Mouse (Mus musculus) brain, embryonic 18.5 days (tissue): ENCODE measurements around the gene Nol12.

Source experiments
- DNase-seq: peaks from one replicate; pipeline ENCODE4 v3.0.0-alpha.2; 2012; ENCODE audit warnings: low read depth, low spot score

Gene Nol12

DNA sequence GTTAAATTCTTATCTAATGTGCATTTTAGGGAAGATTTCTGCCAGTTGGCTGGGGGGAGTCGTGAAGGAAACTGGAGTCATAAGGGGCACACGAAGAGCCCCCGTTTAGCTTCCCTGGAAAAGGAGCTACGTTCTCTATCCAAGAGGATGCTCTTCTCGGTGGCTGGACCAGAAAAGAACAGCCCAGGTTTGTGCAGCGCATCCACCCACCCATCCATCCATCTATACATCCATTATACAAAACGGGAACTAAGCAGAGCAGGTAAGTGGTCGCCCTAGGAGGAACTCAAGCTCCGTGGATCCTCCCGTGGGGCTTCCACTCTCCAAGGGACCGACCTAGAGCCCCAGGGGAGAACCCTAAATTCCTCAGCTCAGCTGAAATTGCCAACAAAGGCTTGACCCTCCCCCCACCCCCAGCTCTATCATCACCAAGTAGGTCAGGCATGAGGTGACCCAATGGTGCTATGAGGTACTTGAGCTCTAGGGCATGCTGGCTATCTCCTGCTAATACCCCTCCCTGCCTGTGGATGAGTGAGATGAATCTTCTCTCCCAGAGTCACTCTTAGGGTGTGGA is 13.5 kb downstream of the Nol12 start:
- DNase-seq, result no peak

DNA sequence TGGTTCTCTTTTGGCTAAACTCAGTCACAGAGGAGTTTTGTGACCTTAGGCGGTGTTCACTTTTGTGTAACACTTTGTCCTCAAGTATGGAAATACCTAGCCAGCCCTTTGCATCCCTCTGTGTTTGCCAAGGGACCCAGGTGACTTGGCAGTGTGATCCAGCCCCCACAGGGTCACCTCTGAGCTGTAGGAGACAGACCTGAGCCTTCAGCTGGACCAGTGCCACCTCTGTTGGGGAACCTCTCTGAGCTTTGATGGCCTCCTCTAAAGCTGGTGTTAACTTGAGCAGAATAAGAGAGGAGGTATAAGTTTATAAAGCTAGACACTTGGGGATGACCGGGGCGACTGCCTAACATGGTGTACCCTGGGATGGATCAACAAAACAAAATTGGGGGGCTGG is 14.2 kb downstream of the Nol12 start:
- no peak for DNase-seq

DNA sequence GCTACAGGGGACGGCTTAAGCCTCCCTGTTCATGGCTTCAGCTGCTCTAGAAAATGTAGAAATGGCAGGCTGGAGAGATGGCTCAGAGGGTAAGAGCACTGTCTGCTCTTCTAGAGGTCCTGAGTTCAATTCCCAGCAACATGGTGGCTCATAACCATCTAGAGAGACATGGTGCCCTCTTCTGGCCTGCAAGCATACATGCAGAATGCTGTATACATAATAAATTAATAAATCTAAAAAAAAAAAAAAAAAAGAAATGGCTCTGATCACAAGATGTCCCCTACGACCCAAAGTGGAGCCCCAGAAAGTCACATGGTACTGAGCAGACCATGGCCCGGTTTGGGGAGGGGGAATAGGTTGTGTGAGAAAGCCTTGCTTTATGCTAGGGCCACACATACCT is 20.9 kb downstream of the Nol12 start:
- no peak for DNase-seq

DNA sequence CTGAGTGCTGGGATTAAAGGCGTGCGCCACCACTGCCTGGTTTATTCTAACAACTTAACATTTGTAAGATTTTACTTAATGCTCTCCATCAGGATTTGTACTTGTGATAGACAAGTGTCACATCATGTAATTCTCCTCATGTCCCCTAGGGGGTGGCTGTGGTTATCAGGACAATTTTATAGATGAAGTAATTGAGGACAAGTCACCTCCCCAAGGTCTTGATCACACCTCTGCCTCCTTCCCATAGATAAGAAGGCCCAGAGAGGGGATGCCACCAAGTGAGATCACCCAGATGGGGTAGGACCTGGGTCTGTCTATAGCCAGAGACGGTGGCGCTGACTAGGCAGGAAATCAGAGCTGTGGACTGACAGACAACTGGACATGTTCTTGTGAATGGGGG is 21.6 kb downstream of the Nol12 start:
- DNase-seq, result no peak

- DNase-seq, result no peak
Measured at GRCm38 (mm10) chr15:78957021-78957420, 22.3 kb downstream of the Nol12 start.

- no peak for DNase-seq
Measured at GRCm38 (mm10) chr15:78959537-78959936, 24.8 kb downstream of the Nol12 start.

DNA sequence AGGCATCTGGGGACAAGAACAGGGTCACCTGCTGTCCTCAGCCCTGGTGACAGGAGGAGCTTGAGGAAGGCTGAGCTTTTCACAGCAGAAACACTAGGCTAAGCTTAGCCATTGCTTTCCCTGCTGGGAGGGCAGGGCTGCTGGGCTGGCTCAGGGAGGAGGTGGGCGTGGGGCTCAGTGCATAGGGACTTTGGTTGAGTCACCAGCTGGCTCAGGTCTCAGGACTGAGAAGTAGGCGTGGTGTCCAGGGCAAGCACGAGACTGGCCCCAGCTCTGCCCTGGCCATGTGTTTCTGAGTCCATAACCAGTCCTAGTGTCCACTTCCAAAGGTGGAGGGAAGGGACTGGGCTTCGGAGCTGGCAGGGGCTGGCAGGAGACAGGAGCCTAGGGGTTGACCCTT is 25.4 kb downstream of the Nol12 start:
- DNase-seq, result no peak

DNA sequence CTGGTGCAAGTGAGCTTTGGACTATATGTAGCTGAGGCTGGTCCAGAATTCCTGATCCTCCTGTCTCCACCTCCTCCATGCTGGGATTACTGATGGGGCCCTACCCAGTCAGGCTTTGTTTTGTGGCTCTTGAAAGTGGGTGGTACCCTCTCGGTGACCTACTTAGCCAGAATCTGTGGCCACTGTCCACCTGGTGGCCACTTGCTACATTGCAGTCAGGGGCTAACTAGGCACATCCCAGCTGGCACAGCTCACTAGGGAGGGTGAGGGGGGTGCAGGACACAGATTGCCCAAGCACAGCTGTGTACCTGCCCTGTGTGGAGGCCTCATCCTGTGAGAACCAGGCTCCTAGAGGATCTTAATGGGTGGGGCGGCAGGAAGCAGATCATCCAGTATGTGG is 28.2 kb downstream of the Nol12 start:
- no peak for DNase-seq

DNA sequence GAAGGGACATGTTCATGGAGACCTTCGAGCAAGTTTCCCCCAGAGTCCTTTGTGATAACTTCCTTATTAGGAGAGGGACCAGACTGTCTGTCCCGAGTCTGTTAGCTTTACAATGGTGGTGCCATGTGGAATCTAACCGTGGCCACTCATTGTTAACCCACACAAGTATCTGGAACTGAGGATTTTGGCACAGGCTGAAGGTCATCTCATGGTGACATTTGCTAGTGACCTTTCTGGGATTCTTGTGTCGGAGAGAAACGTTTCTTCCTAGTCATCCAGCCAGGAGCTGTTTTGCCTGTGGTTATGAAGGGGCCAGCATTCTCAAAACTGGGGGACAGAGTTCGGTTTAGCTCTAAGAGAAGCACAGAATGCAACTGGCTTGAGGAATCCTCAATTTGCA is 36.9 kb downstream of the Nol12 start:
- DNase-seq, result no peak

GRCm38 (mm10) chr15:78973950-78974349 is 39.2 kb downstream of the Nol12 start:
- no peak for DNase-seq

DNA sequence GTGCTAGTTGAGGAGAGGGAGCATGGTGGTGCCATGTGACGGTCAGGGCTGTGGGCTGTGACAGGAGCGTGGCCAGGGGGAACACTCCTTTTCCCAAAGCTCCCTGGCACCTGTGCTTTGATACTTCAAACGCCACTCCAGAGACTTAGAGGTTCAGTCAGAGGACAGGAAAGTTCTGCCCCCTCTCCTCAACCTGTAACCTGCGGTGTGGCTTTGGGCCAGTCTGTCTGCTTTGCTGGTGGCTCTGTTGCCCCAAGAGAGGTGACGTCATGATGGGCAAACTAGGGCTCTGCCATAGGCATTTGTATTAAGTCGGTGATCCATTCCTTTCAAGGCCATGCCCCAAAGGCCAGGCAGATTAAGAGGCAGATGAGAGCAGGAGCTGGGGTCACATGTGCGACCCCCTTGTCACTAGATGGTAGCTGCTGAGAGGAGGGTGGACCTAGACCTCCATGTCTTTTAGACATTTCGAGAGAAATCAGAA is 43.0 kb downstream of the Nol12 start:
- DNase-seq, result no peak

DNA sequence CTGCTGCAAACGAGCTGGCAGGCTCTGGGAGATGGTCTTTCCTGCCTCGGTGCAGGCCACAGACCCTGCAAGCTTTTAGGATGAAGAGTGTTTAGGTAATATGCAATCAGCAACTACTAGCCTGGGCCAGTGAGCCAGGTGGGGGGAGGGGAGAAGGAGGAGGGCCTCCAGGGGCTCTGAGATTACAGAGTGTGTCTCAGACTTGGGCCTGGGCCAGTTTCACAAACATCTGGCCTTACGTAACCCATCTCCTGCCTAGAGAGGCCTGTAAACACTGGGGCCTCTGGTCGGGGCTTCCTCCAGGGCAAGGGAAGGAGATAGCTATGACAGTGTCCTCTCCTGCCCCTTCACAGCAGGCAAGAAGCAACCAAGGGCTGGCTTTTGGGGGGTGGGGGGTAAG is 44.1 kb downstream of the Nol12 start:
- DNase-seq, result no peak

GRCm38 (mm10) chr15:78980084-78980483 is 45.4 kb downstream of the Nol12 start:
- no peak for DNase-seq

GRCm38 (mm10) chr15:78982658-78983435 is 48.1 kb downstream of the Nol12 start:
- DNase-seq, result peak; percentile 24

GRCm38 (mm10) chr15:78983436-78984285 is 48.9 kb downstream of the Nol12 start:
- DNase-seq, result no peak

GRCm38 (mm10) chr15:78984286-78984778 is 49.6 kb downstream of the Nol12 start:
- no peak for DNase-seq

DNA sequence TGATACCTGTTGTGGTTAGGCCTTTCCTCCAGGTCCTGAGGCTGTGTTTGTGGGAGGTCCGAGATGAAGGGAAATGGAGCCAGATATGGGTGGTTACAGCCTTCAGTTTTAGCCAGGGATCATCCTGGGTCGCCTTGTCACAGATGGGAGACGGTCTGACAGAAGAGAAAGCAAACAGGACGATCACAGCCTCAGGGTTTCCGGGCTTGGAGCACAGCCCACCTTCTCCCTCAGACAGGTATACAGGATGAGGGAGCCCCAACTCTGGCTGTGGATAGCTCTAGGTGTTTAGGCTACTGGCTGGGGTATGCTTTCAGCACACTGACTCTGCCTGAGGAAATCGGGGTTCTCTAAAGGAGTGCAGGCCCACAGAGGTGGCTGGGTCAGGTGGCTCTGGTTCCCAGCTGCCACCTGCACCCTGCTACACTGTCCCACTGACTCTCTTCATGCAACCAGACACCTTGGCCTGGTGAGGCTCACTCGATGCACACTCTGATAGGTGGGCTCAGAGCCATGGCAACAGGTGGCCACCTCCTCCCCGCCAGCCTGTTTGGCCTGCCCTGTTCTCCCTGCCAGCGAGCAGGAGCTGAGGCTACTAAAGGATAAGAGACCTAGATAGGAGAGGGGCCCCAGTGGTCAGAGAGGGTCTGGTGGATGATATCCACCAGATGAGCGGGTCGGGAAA is 51.9 kb downstream of the Nol12 start:
- DNase-seq, result no peak

- peak; percentile 64 for DNase-seq
Measured at GRCm38 (mm10) chr15:78988499-78988971, 53.8 kb downstream of the Nol12 start.

GRCm38 (mm10) chr15:78989152-78990092 is 54.7 kb downstream of the Nol12 start:
- DNase-seq, result no peak

DNA sequence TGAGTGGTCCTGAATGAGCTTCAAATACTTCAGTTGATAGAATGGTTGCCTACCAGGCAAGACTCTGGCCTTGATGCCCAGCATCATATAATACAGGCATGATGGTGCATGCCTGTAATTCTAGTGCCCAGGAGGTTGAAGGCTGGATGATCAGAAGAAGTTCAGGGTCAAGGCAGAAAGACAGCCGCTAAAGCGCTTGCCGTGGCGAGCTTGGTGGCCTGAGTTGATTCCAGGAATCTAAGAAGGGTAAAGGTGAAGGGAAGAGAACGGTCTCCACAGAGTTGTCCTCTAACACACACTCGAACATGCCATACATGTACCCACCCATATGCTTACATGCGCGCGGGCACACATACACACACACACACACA is 55.3 kb downstream of the Nol12 start:
- DNase-seq, result no peak
